Mouse (Mus musculus): ENCODE results near the gene Ism2. TPM values are rescaled to one million over a fixed set of nuclear protein-coding genes. Genes with fewer than 3 reads are reported as not detected.
"Not testable (repeated sequence)": the region's sequence is repeated elsewhere in the genome, so short reads cannot be mapped to it uniquely, and the experiment has no call there.

Gene Ism2
- total RNA-seq (2021) = under 1 TPM; 0.13 to 0.17 TPM
- long read RNA-seq, experiment 1 = 0 reads
- long read RNA-seq, experiment 2 = 0 reads

GRCm38 (mm10) chr12:87299657-87300440 is at the start of gene Ism2:
TSS of gene Ism2 (minus strand) at chr12:87299705.
- DNase-seq = peak; percentile 44 to 74

GRCm38 (mm10) chr12:87348029-87348428 is 48.5 kb upstream of the Ism2 start:
- no peak for DNase-seq

- peak; percentile 44 to 45 for DNase-seq
These were observed 48.0 kb upstream of the Ism2 start for GRCm38 (mm10) chr12:87347511-87347910.

- no peak for DNase-seq
These were observed 43.6 kb upstream of the Ism2 start for GRCm38 (mm10) chr12:87343084-87343605.

GRCm38 (mm10) chr12:87338082-87338481 is 38.6 kb upstream of the Ism2 start:
- no peak for DNase-seq

- no peak for DNase-seq
These were observed 35.4 kb upstream of the Ism2 start for GRCm38 (mm10) chr12:87334886-87335285.

GRCm38 (mm10) chr12:87333794-87334193 is 34.3 kb upstream of the Ism2 start:
- no peak for DNase-seq

GRCm38 (mm10) chr12:87332511-87332910 is 33.0 kb upstream of the Ism2 start:
- DNase-seq = peak; percentile 56 to 69

GRCm38 (mm10) chr12:87331908-87332307 is 32.4 kb upstream of the Ism2 start:
- DNase-seq = peak in 1 of 2 experiments; percentile 13

GRCm38 (mm10) chr12:87331053-87331456 is 31.6 kb upstream of the Ism2 start:
- no peak for DNase-seq

- DNase-seq = no peak
These were observed 30.7 kb upstream of the Ism2 start for GRCm38 (mm10) chr12:87330213-87330612.

- no peak for DNase-seq
These were observed 28.5 kb upstream of the Ism2 start for GRCm38 (mm10) chr12:87328025-87328424.

GRCm38 (mm10) chr12:87327610-87328009 is 28.1 kb upstream of the Ism2 start:
- DNase-seq = no peak

- DNase-seq = no peak
These were observed 25.9 kb upstream of the Ism2 start for GRCm38 (mm10) chr12:87325452-87325851.

- no peak for DNase-seq
These were observed 19.7 kb upstream of the Ism2 start for GRCm38 (mm10) chr12:87319229-87319628.

GRCm38 (mm10) chr12:87317951-87318350 is 18.4 kb upstream of the Ism2 start:
- no peak for DNase-seq

- no peak for DNase-seq
These were observed 13.6 kb upstream of the Ism2 start for GRCm38 (mm10) chr12:87313098-87313497.

- DNase-seq = not testable (repeated sequence)
These were observed 7.0 kb upstream of the Ism2 start for GRCm38 (mm10) chr12:87306584-87306844.

GRCm38 (mm10) chr12:87305767-87306583 is 6.5 kb upstream of the Ism2 start:
- DNase-seq = no peak

GRCm38 (mm10) chr12:87301189-87301588 is 1.7 kb upstream of the Ism2 start:
- no peak for DNase-seq

GRCm38 (mm10) chr12:87300441-87300690 is 861 bp upstream of the Ism2 start:
- DNase-seq = no peak

- DNase-seq = peak in 1 of 2 experiments; percentile 11
These were observed 358 bp downstream of the Ism2 start for GRCm38 (mm10) chr12:87299037-87299656.

GRCm38 (mm10) chr12:87293934-87294333 is 5.6 kb downstream of the Ism2 start:
- DNase-seq = no peak

All from adrenal gland, postnatal 36 days (tissue).